Mouse (Mus musculus) layer of hippocampus, adult 9-11 months (tissue): Measurements from ENCODE around the gene Pitpnc1.
"Not testable (repeated sequence)": the region's sequence is repeated elsewhere in the genome, so short reads cannot be mapped to it uniquely, and the experiment has no call there.

Experiments used
- DNase-seq: peaks from one replicate; pipeline ENCODE4 v3.0.0; 2022

Gene Pitpnc1

DNA sequence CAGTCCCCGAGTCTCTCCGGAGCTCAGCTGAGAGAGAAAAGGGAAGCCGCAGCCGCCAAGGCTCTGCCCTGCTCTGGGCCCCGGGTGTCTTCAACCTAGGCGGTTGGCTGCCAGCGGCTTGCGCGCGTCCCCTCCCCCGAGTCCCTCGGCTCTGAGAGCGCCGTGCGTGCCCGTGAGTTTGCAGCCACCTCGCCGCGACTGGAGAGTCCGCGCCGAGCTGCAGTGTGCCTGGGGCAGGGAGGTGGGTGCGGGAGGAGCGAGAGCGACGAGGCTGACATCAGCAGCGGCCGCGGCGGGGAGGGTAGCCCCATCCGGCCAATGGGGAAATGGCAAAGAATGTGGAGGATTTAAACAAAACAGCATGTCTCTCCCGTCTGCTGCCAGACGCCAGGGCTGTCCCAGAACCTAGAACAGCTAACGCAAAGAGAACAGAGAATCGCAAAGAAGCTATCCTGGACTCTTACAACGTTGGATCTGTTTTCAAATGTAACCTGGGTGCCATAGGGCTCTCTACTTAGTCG, at the start of gene Pitpnc1:
Pitpnc1 (minus strand) TSS at position 179 of the 521 bp plus-strand sequence.
- DNase-seq, result peak; percentile 87

DNA sequence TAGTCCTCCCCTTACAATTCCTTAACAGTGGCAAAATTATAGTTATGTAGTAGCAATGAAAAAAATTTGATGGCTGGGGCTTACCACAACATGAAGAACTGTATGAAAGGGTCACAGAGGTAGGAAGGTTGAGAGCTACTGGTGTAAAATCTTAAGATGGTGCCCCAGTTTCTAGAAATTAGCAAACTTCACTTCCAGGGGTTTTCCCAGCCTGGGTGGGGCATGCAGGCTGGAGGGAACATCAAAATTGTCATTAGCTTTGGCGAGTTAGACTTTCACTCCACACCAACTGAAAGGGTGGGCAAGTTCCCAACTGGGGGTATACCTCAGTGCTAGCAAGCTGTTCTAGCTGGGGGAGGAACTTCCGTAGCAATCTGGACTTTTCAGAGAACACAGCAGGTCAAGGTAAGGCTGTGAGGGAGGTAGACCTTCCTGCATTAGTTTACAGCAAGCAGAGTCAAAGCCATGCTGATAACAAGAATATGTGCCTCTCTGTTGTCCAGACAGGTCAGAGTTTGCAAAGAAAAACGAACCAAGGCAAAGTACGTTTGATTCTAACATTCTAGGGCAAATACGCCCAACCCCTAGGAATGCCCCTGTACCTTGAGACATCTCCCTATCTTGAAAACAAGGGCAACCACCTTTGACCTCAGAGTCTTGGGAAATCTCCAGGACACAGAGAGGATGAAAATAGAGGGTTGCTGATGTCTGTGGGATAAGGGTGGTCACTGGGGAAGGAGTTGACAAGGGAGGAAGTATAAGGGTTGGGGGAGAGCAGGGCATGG, 48.3 kb upstream of the Pitpnc1 start:
- no peak for DNase-seq

DNA sequence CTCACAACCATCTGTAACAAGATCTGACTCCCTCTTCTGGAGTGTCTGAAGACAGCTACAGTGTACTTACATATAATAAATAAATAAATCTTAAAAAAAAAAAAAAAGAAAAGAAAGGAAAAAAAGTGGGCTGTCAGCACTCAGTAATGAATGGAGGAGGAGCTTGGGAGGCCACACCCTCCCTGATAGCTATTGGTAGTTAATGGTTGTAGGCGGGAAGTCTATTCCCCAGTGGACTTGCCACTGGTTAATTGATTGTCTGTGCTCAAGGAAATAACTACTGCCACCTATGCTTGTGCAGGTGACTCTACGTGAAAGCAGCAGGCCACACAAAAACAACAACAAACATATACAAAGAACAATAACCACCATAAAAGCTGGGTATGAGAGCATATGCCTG, 45.9 kb upstream of the Pitpnc1 start:
- no peak for DNase-seq

DNA sequence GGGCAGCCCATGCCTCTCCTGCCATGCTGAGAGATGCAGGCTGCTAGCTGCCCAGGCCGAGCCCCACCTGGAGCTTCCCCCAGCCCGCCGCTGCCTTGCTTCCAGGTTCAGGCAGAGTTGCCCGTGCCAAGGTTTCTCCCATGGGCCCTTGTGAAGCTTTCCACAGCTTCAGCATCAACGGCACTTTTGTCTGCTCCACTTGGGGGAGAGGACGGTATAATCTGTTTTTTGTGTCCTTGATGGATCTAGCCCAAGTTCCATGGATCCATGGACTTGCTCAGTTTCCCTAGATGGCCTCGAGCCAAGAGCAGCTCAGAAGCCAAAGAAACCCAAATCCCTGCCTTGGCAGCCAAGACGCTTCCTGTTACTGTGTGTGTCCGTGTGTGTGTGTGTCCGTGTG, 42.5 kb upstream of the Pitpnc1 start:
- no peak for DNase-seq

DNA sequence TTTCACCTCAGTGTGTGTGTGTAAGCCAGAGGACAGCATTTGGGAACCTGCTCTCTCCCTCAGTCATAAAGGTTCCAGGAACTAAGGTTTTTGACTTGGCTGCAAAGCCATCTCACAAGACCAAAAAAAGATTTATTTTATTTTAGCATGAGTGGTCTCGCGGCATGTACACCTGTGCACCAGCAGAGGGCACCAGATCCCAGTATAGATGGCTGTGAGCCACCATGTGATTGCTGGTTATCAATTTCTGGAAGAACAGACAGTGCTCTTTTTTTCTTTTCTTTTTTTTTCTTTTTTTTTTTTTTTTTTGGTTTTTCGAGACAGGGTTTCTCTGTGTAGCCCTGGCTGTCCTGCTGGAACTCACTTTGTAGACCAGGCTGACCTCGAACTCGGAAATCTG, 41.5 kb upstream of the Pitpnc1 start:
- DNase-seq, result peak; percentile 30

DNA sequence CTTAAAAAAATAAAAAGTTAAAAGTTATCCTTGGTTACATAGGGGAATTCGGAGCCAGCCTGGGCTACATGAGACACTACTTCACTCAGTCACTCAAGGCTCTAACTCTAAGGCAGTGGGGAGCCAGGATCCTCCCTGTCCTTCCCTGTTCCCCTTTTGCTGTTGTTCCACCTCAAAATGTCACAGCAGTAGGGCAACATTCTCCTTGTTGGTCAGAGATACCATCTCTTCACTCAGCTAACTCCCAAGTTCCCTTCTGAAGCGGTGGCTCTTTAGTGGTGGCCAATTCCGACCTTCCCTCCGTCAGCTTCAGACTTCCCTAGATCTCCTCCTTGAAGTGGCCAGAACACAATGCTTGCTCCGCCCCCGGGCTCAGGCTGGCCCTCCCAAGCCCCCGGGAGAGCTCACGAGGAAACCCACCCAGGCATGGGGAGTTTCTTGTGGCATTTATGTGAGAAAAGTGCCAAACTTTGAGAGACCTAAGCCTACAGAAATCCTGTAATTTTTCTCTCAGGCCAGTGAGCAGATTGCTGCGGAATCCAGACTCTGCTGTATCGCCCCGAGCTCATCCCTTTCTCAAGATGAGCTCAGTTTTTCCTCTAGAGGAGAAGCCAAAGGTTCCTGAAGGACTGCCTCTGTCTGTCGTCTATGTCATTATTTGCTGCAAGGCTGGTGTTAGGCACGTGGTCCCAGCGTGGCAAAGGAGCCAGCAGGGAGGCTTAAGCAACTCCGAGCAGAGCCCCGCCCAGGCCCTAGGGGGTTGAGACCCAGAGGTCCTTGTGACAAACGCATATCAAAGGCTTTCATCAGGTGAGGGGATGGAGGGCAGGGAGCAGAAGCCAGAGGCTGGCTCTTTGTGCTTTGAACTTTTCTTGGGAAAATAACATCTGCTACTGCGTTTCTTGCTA, 40.1 kb upstream of the Pitpnc1 start:
- peak; percentile 49 for DNase-seq

DNA sequence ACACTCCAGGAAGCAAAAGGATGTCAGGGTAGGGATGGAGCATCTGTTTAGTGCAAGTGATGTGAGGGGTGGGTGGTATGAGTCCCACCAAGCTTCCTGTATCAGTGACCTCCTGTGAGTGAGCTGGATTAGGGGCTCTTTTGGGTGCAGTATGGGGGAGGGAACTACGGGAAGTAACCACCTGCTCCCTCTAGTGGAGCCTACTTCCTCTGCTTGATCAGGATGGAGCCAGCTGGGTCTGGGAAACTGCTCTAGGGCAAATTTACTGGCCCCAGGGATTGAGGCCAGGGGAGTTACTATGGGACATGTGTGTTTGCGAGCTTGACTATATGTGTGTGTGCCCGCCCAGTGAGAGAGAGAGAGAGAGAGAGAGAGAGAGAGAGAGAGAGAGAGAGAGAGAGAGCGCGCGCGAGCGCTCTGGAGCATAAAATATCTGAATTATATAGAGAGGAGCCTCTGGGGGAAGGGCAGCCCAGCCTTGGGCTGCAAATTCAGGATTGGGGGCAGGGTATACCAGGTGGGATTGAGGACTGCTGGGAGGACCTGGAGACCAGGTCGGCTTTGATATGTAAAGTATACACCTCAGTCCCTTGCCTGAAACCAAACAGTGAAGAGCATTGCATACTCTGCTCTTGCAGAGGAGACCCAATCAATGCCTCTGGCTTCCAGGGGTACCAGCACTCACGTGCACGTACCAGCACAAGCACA, 39.3 kb upstream of the Pitpnc1 start:
- DNase-seq, result no peak

DNA sequence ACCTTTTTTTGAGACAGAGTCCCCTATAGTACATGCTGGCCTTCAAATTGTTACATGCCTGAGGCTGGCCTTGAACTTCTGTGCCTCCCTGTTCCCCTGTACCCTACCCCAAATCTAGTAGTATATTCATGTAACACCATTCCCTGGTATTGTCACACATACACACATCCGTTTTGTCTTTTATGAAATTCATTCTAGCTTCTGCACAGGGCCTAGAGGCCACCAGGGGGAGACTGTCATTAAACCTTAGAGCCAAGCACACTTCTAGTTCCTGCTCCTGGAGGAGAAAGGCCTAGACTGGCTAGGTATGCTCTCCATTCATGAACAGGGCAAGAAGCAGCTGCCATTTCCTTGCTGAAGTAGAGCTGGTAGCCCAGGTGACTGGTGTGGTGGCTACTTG, 35.8 kb upstream of the Pitpnc1 start:
- DNase-seq, result no peak

DNA sequence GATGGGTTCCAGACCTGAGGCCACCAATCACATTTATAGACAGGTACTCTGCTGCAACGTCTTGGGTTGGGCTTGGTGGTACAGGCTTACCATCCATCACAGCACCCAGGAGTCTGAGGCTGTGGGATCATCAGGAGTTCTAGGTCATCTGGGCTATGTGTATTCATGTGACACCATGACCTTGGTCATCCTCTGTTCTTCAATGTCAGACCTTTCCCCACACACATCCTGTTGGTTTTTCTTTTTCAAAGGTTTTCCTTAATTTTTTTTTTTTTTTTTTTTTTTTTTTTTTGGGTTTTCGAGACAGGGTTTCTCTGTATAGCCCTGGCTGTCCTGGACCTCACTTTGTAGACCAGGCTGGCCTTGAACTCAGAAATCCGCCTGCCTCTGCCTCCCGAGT, 33.9 kb upstream of the Pitpnc1 start:
- not testable (repeated sequence) for DNase-seq

DNA sequence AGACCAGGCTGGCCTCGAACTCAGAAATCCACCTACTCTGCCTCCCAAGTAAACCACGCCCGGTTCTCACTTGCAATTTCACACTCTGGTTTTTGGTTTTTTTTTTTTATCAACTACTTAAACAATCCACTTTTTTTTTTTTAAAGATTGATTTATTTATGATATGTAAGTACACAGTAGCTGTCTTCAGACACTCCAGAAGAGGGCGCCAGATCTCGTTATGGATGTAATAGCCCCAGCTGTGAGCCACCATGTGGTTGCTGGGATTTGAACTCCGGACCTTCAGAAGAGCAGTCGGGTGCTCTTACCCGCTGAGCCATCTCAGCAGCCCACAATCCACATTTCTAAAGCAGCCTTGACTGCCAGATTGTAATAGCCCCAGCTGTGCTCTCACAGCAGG, 32.3 kb upstream of the Pitpnc1 start:
- no peak for DNase-seq

DNA sequence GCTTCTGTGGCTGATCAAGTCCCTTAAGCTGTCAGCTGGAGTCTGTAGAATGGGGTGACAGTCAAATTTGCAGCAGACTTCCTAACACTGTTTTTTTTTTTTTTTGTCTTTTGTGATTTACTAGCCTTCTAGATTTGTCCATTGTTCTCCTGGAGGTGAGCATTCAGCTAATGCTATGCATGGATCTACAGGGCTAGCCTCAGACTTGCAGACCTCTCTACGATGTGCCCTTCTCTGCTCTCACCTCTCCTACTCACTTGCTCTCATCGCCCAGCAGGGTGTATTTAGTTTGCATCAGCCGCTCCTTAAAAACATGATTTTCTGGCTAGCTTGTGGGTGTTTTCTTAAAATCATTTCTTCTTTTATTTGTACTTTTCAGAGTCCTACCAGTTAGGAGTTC, 13.8 kb upstream of the Pitpnc1 start:
- no peak for DNase-seq

DNA sequence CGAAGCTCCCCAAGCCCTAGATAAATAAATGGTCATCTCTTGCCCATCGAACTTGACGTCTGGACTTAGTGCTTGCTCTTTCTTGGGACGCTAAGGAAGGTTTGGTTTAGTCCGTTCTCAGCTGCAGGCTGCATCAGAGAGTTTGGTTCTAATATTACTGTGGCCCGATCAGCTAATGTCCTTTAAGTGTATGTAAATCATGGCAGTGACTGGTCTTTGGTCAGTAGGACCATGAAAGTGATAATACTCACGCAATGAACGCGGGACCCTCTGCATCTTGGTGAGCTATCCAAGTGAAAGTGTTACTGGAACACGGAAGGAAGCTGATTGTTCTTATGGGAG, 9.3 kb upstream of the Pitpnc1 start:
- DNase-seq, result no peak

DNA sequence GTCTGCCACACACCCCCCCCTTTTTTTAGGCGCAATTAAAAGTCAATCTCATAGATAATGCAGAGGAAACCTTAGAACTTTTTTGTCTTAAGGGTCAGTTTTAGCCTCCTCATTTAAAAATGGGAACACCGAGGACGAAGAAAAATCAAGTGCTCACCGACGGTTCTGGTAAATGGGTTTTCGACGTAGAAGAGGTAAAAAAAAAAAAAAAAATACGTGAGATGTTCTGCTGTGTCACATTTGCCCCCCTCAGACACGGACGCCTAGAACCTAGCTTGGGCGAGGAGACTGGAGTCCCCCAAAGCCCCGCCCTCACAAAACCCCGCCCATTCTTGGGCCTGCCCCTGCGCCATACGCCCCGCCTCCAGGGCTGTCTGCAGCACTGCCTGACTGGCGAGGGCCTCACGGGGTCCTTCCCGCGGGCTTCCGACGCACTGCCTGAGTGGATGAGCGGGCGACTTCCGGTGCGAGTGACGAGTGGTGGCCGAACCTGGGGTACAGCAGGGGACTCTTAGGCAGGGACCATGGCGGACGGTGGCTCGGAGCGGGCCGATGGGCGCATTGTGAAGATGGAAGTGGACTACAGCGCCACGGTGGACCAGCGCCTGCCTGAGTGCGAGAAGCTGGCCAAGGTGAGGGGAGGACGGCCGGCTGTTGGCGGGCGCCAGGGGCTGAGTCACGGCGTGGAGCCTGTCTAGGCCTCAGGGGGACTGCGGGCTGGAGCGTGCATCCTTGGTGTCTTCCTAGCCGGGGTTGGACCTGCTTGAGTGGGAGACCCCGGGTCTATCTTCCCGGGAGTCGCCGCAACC, 8.8 kb upstream of the Pitpnc1 start, which contains the start of gene Psmd12:
Psmd12 (plus strand) TSS at position 432 of the 809 bp plus-strand sequence.
- DNase-seq, result peak; percentile 95

DNA sequence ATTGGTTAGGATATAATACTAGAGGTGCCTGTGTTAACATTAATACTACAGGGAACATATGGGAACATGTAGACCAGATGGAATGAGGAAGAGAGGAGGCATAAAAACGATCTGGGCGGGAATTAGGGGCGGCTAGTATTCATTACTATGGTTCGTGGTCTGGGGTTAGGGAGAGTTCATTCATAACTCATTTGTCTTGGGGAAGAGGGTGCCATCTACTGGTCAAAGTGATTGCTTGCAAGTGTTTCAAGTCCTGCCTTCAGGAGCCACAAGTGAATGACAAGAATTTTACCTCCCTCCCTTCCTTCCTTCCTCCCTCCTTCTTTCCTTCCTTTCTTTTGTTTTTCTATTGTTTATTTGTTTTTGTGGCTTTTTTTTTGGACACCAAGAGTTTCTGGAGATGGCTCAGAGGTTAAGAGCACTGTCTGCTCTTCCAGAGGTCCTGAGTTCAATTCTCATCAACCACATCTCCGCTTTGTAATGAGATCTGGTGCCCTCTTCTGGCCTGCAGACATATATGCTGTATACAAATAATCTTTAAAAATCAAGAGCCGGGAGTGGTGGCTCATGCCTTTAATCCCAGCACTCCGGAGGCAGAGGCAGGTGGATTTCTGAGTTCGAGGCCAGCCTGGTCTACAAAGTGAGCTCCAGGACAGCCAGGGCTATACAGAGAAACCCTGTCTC, 2.8 kb upstream of the Pitpnc1 start:
- DNase-seq, result peak; percentile 43

DNA sequence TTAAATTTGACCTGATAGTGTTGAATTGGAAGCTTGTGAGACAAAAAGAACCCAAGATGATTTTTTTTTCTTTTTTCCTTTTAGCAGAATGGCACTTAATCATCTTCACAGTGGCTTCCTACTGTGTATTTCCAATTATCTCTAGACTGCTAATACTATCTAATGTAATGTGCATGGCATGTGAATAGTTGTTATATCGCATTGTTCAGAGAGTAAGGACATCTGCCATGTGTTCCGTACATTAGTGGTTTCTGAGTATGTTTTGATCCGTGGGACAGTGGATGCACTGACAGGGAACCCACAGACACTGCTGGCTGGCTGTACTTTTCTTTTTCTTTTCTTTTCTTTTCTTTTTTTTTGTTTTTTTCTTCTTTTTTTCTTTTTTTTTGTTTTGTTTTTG, 1.8 kb upstream of the Pitpnc1 start:
- DNase-seq, result no peak

DNA sequence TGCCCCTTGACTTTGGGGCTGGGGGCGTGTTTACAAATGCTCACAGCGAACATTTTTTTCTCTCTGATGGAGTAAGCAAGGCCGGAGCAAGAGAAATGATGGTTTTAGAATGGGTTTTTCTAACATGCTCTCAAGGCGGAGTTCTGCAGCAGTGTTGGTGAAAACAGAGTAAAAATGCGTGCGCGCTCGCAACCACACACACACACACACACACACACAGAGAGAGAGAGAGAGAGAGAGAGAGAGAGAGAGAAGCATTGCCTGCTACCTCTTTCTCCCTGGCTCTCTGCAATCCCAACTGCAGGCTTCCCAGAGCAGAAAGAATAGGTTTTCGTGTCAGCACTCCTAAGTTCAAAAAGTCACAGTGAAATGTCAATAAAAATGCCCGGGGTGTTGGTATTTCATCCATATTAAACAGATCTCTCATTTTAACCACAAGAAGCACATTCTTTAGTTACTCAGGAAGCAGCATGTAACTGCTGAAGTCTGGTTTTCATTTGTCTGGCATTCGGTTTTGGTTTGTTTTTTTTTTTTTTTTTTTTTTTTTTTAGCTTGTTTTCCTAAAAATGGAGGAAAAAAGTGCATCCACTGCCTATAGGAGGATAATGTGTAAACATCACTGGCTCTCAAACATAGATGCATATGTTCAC, 697 bp upstream of the Pitpnc1 start:
- DNase-seq, result no peak

DNA sequence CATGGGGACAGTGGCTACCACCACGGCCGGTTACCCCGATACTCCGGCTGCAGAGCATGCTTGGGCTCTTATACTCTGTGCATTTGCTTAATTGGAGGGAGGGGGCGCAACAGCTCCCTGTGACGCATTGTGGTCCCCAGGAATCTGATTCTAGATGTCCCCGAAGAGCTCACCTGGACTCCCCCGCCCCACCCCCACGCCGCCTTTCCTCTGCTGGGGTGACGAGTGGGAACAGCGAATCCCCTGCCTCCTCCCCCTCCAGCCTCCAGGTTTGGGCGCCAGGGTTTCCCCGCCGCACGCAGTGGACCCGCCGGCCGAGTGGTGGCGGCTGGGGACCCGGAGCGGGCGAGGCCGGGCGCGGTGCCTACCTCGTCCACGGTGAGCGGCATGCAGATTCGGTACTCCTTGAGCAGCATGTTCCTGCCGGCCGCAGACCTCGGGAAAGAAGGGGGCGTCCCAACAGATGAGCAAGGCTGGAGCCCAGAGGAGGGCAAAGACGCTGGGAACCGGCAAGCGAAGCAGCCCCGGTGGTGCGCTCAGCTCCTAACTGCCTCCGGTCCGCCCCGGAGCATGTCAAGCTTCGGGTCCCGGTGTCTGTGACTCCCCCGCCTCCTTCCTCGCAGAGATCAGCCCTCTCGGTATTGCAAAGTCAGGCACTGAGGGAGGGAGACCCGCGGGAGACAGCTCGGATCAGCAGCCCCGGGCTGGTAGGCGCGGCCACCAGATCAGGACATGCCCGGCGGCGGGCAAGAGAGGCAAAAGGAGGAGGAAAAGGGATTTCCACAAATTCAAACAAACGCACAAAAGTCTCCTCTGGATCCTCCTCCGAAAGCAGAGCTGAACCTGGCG, 752 bp downstream of the Pitpnc1 start:
- peak; percentile 28 for DNase-seq

DNA sequence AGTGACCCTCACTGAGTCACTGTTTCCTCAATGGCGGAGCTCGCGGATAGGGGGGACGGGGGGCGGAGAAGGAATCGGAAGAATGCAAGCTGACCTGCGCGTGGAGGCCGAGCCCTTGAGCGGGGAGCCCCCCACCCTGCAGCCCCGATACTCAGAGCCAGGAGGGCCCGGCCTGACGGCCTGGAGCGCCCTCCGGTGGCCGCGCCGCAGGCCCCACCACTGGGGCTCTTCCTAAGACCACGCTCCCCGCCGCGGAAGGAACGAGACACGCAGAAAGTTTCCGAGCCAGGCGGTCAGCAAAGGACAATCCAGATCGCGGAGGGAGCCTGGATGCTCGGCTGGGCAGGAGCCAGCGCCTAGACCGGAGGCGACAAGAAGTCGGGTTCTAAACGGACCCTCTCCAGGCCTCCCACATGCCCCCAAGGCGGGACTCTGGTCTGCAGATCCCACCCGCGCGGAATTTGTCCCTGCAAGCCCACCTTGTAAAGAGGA, 1.4 kb downstream of the Pitpnc1 start:
- peak; percentile 67 for DNase-seq

DNA sequence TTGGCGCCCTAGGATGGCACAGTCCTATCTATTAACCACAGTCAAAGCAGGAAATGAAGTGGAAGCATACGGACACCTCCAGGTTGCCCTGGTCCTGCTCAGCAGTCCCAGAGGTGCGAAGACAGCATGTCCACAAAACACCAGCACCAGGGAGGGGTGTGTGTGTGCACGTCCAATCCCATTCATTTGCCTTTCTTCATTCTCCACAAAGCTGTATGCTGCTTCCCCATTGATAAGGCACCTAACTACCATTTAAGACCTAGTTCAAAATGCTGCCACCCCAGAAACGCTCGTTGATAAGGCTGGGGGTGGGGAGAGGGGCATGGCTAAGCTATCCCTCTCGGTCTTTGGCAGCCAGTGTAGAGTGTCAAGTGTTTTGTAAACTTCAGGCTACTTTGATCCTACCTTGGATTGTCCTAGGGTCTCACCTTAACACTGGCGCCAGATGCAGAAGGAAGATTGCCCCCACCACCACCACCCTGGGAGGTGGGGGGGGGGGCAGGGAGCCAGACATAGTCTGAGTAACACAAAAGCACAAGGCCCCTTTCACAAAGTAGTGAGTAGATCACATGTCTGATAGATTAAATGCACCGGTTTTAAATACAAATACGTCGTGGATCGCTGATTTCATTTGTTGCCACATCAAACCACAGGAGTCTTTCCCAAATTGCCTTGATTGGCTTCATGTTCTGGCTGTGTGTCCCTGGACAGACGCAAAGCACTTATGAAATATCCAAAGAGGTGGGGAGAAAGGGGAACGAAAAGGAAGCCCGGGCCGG, 2.1 kb downstream of the Pitpnc1 start:
- DNase-seq, result no peak
